Mouse (Mus musculus) granulocyte monocyte progenitor cell, adult 5-6 weeks (primary cell): ENCODE measurements at regions not wholly inside any gene's neighbourhood (a gene's known extent, or its start where the extent isn't known, plus 50 kb on each side); places are given as distances from the start of the nearest gene placed in this dataset.

Experiments
- ATAC-seq: replicated peaks from 2 replicates; pipeline ENCODE4 v1.8.0; 2016; ENCODE audit warnings: mild to moderate bottlenecking, moderate TSS enrichment, inconsistent platforms; ENCODE audit not compliant: poor library complexity, severe bottlenecking

- peak; percentile 59; the same call in 1 of the 2 replicates for ATAC-seq
Observed at GRCm38 (mm10) chr3:131056893-131057660, 53.2 kb upstream of the Lef1 start.

GRCm38 (mm10) chr3:131054241-131054972 is 55.9 kb upstream of the Lef1 start:
- no peak for ATAC-seq

DNA sequence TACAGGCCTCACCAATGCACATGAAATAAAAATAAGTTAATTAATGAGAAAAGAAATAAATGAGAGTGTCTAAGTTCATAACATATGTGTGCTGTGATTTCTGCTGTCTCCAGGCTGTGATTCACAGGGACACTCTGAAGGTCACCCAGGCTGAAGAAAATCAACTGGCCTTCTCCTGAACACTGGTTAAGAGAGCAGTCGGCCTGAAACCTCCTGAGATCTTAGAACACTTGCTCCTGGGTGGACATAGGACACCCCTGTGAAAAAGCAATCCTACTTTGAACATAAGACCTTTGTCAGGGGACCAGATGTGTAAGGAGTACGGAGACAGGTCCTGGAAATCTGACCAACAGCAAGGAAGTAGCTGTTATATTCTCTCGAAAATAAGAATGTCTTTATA is 62.6 kb upstream of the Lef1 start:
- ATAC-seq, result no peak

GRCm38 (mm10) chr3:131046412-131046811 is 63.9 kb upstream of the Lef1 start:
- no peak for ATAC-seq

DNA sequence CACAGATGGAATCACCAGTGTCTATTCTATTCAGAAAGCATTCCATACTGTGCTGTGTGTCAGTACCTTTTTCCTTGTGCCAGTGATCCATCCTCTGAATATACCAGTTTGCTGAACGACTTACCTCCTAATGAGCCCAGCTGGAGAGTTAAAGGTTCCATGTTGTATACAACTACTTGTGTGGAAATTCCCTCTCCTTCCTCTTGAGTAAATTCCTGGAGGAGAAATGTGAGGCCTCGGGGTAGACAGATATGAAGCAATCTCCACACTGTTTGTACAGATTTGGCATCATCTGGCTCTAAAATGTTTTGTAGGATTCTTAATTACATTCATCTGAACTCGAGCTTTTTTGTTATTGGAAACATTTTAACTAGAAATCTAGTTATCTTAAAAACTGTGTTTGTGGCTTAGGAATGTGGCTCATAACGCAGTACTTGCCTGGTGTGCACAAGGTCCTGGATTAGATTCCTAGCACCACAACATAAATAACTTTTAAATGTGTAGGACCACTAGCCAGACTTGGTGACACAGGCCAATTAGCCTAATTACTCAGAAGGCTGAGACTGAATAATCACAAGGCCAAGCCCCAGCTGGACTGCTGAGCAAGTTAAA is 70.0 kb upstream of the Lef1 start:
- ATAC-seq, result no peak

DNA sequence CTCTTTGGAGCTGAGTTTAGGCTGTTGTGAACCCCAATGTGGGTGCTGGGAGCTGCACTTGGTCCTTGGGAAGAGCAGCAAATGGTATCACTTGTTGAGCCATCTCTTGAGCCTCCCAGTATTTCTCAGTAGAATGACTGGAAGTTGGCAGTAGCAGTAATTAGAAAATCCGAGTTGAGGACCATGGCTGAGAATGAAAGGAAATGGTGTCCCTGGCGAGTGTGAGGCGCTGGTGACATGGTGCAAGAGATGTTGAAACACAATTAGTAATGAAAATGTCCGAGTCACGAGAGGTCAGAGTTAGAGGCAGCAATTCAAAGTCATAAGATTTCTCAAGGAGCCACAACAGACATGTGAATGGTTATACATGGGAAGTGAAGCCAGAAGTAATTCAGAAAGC is 73.2 kb upstream of the Lef1 start:
- ATAC-seq, result peak; percentile 25; the same call in 1 of the 2 replicates

DNA sequence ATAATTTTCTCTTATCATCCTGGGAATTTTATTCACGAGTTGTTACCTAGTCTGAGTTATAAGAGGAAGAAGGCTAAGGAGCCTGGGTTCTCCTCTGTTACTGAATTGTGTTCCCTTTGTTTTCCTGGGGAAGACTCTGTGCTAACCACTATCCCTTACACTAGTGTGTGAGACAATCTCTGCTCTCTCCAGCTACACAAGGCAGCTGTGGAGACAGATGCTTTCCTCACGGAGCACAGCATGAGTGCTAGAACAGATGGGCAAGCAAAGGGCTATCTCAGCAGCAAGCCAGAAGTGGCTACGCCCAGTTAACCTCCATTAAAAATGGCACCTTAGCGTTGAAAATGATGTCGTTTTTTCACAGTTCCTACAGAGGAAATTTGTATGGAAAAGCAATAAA is 75.5 kb upstream of the Lef1 start:
- ATAC-seq, result no peak

GRCm38 (mm10) chr3:131026336-131026735 is 83.9 kb upstream of the Lef1 start:
- ATAC-seq, result no peak

DNA sequence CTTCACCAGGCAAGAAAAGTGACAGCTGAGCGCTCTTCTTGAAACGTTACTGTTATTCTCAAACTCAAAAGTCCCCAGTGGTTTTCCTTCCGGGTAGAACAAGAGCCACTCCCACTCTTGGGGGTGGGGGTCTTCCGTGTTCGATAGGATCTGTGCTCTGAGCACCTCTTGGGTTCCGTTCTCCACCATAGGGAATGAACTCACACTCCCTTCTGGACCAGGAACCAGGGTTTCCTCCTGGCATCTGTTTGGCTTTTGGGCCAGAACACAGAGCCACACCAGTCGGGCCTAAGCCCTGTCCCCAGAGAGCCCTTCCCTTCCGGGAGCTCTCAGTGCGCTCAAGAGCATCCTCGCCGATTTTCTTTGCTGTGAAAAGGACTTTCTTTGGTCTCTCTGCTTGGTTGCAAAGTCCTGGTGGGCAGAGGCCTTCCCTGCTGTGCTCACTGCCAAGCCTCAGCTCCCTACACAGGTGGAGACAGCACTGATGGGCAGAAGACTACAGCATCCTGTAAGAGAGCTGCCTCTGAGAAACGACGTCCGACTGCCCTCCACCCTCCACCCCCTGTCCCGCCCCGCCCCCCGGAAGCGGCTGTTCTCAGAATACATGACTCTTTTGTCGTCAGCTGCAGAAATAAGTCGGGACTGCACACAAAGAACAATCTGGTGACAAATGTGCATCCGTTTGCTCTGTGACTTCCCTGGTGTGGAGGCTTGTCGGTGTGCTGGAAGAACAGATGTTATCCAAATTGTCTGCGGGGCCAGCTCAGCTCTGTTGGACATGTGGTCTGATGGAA is 90.9 kb upstream of the Lef1 start:
- peak; percentile 43 for ATAC-seq

- peak; percentile 16 for ATAC-seq
Observed at GRCm38 (mm10) chr3:131017899-131018298, 92.4 kb upstream of the Lef1 start.

DNA sequence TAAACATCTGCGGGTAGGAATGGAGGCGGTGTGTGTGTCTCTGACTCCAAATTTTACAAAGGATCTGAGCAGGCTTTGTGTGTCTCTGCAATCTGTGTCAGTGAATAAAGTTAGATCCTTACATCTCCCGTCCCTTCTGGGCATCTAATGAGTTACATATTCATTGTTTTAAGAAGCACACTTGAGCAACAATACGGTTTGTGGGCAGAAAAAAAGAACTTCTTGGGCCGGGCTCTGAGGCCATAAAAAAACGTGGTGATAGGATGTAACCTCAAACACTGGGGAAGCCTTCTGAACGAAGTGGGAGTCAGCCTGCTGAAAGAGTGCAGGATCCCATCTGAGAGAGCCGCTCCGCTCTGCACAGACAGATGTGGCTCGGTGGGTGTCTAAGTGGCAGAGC is 94.2 kb upstream of the Lef1 start:
- peak; percentile 27 for ATAC-seq

- peak; percentile 70 for ATAC-seq
Observed at GRCm38 (mm10) chr3:131014092-131014716, 96.1 kb upstream of the Lef1 start.

DNA sequence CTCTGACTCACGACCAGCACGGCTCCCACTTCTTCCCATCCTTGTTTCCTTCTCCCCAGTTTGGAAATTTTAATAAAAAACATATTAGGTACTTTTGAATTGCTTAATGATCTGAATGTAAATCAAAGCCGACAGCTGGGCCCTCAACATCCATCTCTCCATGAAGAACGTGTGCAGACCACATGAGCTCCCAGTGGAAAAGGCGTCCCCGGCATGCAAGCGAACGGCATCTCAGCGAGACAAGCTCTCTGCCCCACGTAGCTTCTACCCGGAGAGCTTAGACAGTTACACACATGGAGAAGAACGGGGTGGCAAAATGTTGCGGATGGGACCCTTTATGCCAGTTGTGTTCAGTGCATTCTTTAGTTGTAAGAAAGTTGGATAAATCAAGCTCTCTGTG is 109.6 kb upstream of the Lef1 start:
- ATAC-seq, result no peak

DNA sequence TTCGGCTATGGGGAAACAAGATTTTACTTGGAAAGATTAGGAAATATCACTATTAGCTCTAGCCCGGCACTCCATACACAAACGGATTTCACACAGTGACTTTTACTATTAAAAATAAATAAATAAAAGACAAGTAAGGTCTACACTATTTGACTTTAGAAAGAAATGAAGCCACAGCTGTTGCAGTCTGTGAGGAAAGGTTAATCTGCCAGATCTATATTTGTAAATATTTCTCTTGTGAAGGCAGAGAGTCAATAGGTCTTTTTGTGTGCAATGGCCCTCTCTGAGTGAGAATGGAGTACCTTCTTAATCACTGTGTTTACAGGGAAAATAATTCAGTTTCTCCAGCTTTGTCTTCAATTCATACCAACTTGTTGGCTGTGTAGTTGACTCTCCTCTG is 110.0 kb upstream of the Lef1 start:
- no peak for ATAC-seq

- no peak for ATAC-seq
Observed at GRCm38 (mm10) chr3:130999818-131000217, 110.5 kb upstream of the Lef1 start.

DNA sequence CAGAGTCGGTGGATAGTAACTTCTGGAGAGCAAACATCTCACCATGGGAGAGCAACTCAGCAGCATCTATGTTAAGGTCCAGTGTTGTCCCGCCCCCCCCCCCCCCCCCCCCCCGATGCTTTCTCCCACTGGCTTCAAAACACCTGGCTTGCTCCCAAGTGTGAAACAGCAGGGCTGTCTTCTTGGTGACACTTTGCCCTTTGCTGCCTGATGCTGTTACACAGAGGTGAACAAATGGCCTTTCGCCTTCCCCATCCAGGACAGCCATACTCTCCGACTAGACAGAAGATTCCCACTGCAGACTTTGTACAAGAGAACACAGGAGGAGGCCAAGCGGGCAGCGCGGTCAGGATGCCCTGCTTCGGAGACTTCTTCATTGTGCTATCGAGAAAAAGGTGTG is 111.8 kb upstream of the Lef1 start:
- ATAC-seq, result no peak

DNA sequence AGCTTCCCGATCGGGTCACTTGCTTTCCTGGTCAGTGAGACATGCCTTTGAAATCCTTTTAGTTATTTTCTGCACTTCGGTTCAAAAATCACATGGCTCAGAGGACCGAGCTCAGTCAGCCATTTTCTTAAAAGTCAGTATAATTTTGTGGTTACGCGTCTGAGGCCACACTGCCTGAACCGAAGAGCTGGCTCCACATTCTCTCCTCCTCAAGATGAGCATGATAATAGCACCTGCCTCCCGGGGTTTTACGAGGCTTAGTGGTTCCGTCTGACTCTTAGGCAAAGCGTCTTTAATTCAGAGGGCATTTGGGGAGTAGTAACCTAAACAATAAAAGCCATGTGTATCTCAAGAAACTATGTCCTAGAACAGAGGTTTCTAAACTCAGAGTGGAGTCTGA is 113.5 kb upstream of the Lef1 start:
- ATAC-seq, result no peak

DNA sequence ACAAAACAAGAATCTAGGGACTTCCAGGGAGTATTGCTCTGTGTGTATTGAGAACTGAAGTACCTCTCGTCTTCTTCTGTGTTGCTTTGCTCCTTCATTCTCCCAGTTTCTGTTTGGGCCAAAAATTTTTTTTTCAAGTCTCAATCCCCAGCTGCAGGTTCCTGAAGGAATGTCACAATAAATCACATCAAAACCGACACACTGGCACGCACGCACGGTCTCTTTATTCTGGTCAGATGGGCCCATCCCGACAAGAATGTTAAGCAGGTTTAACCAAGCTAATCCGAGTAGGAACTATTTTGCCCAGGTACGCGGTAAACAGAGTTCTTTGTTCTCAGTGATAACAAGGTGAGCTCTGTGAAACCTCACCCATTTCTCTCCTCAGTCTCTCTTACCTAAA is 118.3 kb upstream of the Lef1 start:
- ATAC-seq, result no peak

DNA sequence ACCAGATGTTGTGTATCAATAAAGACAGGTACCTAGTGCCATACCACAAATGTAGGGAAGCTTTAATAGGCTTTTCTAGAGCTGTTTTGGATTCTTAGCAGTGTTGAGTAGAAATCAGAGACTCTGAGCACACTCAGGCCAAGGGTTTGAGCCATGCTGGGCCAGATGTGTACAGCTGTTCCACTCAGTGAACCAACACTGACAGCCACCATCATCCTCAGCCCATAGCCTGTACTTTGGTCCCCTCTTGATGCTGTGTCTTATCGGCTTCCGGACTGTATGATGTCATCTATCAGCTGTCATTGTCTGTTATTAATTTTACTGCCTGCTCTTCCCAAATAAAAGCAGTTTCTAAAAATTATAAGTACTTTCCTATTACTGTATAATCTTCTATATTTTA is 123.6 kb upstream of the Lef1 start:
- no peak for ATAC-seq

- no peak for ATAC-seq
Observed at GRCm38 (mm10) chr3:130986101-130986500, 124.2 kb upstream of the Lef1 start.
